Mouse (Mus musculus) MEL-GATA-1-ER (cell line): ENCODE measurements at regions not wholly inside any gene's neighbourhood (a gene's known extent, or its start where the extent isn't known, plus 50 kb on each side); places are given as distances from the start of the nearest gene placed in this dataset.
A peak's percentile ranks its signal among the peaks of the same experiment; 100 is the strongest.

ENCODE experiments used
- DNase-seq: peaks from one replicate; pipeline ENCODE4 v3.0.0-alpha.2; 2012; ENCODE audit warnings: low read depth; ENCODE audit errors: extremely low read depth

DNA sequence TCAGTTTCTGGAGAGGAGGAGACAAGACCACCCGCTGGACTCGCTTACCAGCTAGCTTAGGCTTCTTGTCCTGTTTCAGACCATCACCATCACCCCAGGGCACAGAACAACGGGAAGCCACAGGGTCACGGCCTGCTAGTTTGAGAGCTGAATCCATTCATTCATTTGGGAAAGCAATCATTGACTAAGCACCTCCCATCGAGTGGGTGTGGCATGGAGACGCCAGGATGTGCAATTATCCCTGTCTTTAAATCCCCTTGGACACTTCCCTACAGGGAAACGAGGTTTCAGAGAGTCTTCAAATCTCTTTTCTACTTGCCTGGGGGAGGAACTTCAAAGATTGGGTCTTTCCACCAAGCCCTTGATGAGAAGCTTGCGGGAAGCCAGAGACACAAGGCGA lies 108.7 kb downstream of the 2410131K14Rik start:
- DNase-seq, result no peak

DNA sequence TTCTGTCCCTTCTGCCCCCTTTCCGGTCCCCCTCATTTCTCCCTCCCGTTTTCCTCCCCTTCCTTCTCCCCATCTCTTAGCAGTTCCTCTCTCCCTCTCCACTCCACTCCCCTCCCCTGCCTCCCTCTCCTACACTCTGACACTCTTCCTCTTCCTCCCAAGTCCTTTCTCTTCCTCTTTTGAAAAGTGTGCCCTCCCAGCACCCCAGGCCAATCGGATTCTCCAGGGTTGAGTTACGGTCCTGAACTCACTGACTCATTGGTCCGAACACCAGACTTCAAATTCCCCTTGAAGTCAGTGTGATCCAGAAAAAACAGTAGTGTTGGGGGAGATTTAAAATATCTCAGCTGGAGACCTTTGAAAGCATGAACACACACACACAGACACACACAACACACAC lies 109.1 kb downstream of the 2410131K14Rik start:
- DNase-seq, result peak; percentile 82

DNA sequence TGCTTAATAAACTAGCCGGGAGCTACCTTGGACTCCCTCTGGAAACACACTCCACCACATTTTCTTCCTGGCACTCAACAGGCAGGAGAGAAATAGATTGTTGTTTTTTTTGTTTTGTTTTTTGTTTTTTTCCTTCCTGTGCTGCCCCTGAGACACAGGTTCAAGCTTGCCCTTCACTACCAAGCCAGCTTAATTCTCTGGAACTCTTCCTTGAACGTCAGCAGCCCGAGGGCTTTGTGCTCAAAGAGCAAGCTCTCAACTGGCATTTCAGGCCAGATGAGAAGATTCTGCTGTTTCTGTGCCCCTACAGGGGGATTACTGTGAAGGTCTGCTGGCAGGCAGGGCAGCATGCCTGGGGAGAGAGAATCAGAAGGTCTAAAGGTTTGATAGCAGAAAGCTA lies 109.8 kb downstream of the 2410131K14Rik start:
- DNase-seq, result no peak

DNA sequence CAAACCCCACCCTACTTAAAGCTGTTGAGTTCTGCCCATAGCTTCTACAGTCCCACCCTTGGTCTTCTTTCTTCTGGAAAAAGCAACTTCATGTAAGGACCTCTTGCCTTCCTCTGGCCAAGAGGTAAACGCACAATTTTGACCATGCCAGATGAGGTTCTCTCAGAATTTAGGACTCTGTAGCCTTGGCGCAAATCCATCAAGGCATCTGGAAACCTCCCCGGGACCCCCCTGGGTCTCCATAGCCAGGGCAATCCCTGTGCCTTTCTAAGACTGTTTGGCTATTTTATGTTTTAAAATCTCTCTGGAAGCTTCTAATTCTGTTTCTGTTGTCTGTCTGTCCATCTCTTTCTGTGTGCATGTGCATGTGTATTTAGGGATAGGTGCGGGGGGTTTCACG lies 110.3 kb downstream of the 2410131K14Rik start:
- no peak for DNase-seq

DNA sequence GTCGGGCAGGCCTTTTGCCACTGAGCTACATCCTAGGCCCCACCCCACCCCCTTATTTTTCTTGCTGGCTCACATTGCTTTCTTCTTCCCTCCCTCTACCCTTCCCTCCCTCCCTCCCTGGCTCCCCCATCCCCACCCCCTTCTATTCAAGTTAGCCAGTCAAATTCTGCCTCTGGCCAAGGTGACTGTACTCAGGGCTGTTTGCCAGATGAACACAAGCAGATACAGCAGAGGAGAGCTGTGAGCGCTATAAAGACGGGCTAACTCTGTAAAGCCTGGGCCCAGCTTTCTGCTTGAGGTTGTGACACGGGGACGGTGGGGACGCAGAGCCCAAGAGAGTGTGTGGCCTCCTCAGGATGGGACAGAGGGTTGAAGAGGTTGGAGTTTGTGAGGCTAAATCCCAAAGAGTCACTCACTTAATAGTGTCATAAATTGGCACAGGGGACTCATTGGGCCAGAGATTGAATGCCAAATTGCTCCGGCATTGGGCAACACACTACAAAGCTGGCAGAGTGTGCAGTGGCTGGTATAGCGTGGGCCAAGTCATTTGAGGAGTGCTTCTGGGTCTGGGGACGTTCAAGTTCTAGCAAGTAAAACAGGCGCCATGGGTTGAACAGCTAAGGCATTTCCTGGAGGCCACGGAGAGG lies 110.8 kb downstream of the 2410131K14Rik start:
- no peak for DNase-seq

DNA sequence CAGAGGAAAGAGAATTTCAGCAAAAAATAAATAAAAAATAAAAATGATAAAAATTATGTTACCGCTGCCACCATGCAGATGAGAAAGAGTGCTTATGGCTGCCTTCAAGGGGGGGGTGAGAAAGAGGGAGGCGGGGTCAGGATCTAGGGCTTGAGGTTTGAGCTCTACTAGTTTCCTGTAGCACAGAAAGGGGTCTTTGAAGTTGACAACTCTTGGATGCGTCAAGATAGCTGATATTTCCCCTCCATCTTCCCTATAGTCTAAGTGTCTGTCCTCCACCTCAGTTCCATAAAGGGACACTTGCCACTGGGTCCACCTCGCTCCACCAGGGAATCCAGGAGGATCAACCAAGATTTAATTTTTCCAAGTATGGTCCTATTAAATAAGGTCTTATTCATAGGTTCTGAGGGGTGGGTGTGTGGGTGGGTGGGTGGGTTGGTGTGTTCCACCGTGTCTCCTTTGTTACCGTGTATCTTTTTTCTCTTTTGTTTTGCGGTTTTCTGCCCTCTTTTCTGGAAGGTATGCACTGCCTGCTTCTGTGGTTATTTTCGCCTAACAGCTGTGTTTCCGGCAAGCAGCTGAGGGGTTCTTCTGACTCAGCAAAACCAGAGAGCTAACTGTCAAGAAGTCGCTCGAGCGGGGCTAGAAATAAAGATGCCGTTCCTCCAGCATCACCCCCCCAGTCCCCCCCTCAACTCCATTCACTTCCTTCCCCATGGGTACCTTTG lies 114.8 kb downstream of the 2410131K14Rik start:
- peak; percentile 79 for DNase-seq

DNA sequence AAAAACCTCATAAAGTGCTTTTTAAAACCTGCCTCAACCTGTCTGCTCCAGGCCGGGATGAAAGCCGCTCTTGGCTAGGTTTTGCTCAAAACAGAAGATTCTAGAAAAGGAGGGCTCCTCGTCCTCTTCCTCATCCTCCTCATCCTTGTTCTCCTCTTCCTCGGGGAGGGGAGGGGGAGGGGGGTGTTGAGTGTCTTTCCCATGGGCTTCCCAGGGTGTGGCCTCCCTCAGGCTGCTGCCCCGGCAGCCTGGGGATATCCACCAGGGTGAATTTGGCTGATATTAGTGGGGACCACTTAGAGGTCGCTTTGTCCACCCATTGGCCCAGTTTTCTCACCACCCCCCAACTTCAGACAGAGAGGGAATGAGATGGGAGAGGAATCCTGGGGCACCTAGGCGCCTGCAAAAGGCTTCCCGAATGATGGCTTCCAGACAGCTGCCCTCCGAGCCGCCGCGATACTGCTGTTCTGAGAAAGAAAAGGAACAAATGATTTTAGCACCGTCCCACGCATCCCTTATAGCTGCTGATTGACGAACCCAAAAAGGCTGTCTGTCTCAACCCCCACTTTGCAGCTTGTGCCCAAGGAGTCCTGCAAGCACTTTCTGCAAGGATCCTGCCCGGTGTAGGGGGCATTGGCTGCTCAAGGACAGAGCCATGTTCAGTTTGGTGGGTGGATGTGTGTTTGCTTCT lies 115.5 kb downstream of the 2410131K14Rik start:
- DNase-seq, result no peak

DNA sequence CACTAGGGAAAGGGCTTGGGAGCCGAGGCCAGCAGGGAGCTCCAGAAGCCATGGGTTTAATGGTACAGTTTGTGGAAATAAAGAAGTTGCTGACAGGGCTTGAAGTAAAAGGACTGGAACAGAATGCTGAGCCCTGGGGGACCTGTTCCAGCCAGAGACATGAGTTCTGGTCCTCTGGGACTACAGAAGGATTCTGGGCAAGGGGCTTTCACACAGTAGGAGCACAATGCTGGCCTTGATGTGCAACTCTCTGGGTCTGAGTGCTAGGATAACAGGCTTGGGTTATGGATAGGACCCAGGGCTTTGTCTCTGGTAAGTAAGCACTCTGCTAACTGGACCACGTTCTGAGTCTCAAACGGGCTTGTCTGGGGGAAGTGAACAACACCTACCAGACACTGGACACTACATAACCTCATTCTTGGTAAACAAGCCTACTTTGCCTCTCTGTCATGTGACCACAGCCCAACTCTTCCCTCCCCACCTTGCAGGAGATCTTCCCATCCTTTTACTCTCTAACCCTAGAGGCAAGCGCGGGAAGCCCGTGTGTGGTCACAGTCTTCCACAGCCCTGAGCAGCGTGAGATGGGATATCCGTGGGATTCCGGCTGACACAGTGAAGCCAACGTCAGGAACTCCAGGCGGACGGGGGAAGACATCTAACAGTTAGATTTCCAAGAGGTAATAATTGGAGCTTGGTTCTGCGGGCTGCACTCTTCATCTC lies 116.3 kb downstream of the 2410131K14Rik start:
- DNase-seq, result no peak

DNA sequence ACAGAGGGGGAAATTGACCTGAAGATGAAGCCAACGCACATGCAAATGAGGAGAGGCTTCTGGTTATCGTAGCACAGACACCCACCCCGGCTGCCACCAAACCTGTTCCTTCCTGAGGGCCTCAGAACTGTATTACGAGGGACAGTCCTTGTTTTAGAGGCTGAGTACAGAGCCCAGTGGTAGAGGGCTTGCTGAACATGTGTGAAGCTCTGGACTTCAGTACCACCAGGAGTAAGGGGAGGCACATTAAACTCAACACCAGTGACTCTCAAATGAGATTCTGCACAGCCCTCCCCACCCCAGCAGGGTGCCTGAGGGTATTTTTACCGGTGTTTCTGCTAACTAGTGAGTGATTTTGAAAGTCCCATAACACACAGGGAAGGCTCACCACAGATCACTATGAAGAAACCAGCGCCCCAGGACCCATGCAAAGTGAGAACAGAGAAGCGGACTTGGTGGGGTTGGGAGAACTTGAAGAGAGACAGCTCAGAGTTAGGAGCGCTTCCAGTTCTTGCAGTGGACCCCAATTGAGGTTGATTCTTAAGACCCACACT lies 116.9 kb downstream of the 2410131K14Rik start:
- no peak for DNase-seq

DNA sequence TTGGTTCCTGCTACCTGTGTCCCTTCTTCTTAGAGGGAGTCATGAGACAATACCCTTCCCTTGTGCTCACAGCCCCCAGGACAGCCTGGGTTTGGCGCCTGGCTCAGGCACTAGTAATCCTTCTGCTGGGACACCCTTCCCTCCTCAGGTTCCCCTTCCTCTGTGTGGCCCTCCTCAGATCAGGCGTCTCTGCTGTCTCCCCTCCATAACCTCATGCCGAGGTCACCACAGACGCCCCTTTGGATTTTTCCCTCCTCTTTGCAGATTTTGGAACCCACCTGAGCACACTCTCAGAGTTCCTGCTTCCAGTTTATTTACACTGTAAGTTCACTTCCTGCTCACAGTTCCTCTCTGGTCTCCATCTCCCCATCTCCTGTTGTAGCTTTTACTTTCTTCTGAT lies 117.7 kb downstream of the 2410131K14Rik start:
- DNase-seq, result no peak

DNA sequence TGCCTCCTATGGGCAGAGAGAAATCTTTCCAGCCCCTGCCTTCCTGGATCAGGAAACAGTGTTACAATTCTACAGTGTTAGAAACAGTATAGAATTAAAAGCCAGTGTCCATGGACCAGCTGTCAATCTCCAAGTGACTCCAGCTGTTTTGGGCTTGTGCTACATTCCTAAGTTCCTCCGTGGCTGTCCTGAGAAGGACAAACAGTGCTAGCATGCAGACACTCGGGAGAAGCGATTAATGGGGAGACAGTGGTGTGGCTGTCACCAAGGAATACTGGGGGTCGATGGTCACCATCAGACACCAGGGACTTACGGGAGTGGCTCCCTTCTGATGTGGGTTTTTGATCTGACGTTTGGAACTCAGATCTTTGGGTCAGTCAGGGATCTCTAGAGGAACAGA lies 118.1 kb downstream of the 2410131K14Rik start:
- no peak for DNase-seq

DNA sequence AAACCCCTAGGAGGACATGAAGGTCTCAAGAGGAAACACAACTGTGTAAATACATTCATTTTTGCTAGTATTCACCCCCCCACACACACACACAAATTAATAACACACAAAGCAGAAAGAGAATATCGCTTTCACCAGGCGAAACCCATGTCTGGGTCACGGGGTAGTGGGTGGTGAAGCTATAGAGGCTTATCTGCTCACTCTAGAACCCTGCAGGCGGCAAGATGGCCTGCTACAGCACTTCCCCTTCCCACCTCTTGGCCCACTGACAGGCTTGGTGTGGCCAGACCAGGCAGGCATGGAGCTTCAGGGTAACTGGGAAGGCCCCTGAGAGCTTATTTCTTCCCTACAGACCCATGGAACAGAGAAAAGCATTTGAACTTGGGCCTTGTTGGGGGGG lies 119.6 kb downstream of the 2410131K14Rik start:
- peak; percentile 91 for DNase-seq

DNA sequence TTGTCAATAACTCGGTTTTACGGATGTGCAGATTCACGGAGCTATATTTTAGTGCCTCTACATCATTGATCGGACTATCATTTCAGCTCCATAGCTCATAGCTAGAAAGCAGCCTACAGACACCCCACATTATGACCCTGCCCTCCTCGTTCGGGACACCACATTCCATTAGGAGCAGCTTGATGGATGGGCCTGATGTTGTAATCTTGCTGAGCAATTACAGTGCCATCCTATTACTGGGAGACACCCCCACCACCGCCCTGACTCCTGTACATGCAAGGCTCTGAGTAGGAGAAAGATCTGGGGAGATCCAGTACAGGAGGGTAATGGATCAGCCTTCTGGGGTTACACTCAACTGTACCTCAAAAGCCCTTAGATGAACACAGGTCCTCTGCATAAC lies 120.2 kb downstream of the 2410131K14Rik start:
- no peak for DNase-seq

DNA sequence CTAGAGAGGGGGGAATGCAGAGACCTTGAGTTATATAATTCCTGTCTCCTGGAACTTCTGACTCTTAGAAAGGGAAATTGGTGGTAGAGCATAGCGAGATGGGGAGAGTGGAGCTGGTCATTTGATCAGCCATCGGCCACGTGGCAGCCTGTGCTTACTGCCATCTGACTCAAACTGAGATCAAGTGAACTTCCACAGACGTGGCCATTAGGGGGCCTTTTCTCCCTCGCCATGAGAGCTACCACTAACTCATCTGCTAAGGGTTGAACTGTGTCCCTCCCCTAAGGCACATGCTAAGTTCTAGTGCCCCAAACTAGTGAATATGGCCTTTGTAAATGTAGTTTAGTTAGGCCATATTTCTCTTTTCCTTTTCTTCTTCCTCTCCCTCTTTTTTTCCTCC lies 120.6 kb downstream of the 2410131K14Rik start:
- no peak for DNase-seq

DNA sequence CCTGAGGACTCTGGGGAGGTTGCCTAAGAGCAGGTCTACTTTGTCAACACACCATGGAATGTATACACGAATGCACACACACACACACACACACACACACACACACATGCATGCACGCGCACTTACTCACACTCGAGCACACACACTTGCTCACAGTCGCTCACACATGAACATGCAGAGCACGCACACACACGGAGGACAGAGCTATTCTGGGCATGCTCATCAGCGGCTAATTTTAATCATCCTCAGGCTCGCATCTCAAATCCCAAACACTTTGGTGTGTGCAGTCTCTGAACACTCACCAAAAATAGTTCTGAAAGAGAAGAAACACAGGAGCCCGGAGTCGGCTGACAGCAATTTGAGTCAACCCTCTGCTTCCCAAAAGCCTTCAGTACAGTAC lies 122.0 kb downstream of the 2410131K14Rik start:
- no peak for DNase-seq

DNA sequence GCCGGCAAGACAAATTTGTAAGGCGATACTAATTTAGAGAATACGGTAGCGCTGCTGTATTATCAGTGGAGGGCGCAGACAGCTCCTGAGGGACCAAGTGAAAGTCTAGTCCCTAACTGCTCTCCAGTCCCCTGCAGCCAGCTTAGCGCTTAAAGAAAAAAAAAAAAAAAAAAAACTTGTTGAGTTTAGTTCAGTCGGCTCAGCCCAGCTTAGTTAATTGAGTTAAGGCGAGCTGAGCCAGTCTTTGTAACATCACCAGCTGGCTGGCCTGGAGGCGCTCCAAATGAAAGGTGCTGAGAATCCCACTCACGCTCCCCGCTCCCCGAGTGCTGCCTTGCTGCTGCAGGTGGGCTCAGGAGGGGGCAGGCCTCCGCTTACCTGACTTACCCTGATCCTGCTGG lies 128.6 kb downstream of the 2410131K14Rik start:
- no peak for DNase-seq

DNA sequence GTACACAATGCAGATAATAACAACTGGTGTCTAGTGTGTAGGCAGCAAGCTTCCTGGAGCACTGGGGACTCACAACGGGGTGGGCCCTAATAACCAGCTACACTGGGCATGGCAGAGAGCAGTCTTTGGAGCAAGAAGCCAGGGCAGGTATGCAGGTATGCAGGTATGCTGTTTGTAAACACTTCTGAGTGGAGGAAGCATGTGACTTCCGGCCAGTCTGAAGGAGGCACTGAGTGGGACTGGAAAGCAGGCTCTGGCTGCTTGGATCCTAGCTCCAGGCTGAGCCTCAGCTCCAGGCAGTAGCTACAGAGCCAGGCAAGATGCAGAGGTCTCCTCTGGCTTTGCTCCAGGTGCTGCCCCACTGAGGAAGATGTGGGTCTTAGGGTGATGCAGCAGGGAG lies 129.9 kb downstream of the 2410131K14Rik start:
- DNase-seq, result no peak

DNA sequence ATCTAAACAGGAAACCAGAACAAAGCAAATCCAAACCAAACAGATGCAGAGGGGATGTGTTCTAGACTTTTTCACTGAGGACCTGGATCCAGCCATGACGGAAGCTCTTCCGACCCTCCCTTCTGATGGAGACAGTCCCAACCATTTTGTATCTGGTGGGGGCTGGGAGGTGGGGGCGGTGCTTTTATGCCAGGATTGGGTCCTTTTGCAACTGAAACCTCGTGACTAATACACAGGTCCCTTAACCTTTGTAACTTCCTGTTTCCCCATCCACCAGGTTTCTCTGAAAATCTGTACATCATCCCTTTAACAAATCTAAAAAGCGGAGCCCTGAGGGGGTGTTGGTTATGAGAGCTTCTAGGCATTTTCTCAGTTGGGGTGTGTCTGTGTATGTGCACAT lies 130.9 kb downstream of the 2410131K14Rik start:
- DNase-seq, result no peak

DNA sequence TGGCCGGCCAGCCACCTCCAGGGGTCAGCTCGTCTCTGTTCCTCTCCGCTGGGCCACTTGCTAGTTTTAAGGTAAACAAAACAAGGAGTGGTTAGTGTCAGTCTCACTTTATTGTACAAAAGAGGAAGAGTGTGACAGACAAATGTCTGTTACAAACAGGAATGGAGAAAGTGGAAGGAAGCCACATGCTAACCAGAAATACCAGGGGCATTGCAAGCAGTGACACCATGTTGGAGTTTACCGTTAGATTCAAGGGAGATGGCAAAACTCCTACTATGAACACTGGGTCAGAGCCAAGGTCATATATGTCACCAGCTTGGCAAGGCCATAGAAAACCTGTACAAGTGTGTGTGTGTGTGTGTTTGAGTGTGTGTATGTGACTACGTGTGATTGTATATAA lies 131.5 kb downstream of the 2410131K14Rik start:
- no peak for DNase-seq

DNA sequence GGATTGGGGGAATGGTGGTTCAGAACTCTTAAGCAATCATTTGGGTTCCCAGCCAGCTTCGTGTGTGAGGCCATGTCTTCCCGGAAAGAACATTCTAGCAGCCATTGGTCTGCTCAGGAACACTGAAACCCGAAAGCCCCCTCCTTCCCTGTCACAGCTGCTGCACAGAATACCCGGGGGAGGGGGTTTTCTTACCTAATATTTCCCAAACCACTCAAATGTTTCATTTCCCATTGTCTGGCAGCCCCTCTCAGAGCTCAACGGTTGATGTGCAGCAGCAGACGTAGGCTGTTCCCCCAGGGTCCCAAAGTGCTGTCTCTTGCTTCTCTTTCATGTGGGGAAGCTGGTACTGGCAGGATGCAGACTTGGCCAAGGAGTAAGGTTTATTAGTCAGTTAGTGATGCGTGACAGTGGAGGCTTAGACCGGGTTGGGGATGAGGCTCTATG lies 132.4 kb downstream of the 2410131K14Rik start:
- DNase-seq, result no peak

DNA sequence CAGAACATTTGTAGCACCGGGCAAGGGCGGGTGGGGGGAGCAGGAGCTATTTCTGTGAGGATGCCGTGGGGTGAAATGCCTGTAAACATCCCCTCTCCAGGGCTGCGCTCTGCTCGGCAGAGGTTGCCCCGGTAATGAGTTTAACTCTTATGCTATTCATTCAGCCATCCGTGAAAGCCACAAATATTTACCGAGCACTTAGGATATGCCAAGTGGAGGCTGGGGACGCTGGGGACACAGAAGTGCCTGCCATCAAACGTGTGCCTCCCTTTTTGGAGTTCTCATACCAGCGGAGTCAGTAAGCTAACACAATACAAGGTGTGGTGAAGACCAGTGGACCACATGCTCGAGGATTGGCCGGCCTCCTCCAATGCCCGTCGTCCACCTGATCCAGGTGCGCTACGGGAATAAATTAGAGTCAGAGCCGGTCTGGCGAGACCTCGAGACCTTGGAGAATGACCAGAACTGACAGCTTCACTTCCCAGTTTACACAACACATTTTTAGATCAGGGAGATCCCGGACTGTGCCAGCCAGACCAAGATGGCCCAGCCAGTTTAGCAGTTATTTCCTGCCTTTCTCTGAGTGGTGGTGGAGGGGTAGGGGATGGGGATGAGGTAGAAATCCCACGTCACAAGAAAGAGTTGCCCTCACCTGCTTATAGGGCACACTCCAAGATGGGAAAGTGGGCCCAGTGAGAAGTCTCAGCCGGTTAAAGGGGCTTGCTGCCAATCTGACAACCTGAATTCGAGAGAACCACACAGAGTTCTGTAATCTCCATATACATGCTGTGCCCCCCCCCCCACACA lies 134.4 kb downstream of the 2410131K14Rik start:
- no peak for DNase-seq
